ENCODE assay signal across 11 mouse cellular contexts in genomic region chr2:106580663-106581062, GRCm38 (mm10).
DNase-seq lines count a peak whose midpoint lies in the region; ATAC-seq and TF ChIP-seq lines count a peak whose summit lies in the region.
"Had no signal": no experiment of that assay in that cellular context is flagged by ENCODE, and none has a peak within 500 bp of the region (broad histone marks: within the 10 kb centered on the region; RNA-seq: fewer than 3 reads in every experiment).

No protein-coding gene starts in this region.

- peak; percentile 60 to 63 for DNase-seq in cerebellum, postnatal 14 days
- DNase-seq in cerebellum, adult 9-10 months: no peak
- DNase-seq in hindbrain, postnatal 0 days (ENCODE audit: low spot score): peak; percentile 72
- peak; percentile 71 for DNase-seq in midbrain, embryonic 14.5 days
- DNase-seq in kidney, postnatal 4 days: peak; percentile 43 to 56
- no peak for DNase-seq in spleen, postnatal 36 days (ENCODE audit: low spot score in 2 of 2)
- DNase-seq: cerebellum, adult 8-10 months; liver, embryonic 13.5 days had no signal

- H3K27ac ChIP-seq in hindbrain, postnatal 0 days: no peak overlapping the region
- no peak overlapping the region for H3K27ac ChIP-seq in hindbrain, embryonic 12.5 days
- no peak overlapping the region for H3K27ac ChIP-seq in midbrain, embryonic 14.5 days (replicated peaks; ENCODE audit: low read depth, low read length)
- no peak overlapping the region for H3K27ac ChIP-seq in midbrain, embryonic 13.5 days
- H3K27ac ChIP-seq: liver, embryonic 13.5 days had no signal

- WGBS in hindbrain, postnatal 0 days: 28% methylated on average over 5 of the region's 5 CpGs
- 62% methylated on average over 5 of the region's 5 CpGs for WGBS in hindbrain, embryonic 12.5 days
- 69% methylated on average over 5 of the region's 5 CpGs for WGBS in midbrain, embryonic 14.5 days
- WGBS in midbrain, embryonic 13.5 days: 63% methylated on average over 5 of the region's 5 CpGs

- H3K4me2 ChIP-seq in hindbrain, postnatal 0 days (ENCODE audit: low read depth, low read length): no peak overlapping the region
- H3K4me2 ChIP-seq in hindbrain, embryonic 12.5 days (replicated peaks): no peak overlapping the region
- no peak overlapping the region for H3K4me2 ChIP-seq in midbrain, embryonic 14.5 days (ENCODE audit: low read length)
- H3K4me2 ChIP-seq in midbrain, embryonic 13.5 days (replicated peaks): no peak overlapping the region
- H3K4me2 ChIP-seq: liver, embryonic 13.5 days had no signal

- ATAC-seq in hindbrain, postnatal 0 days: 0 out of 2 replicates have a peak, but pooled peaks have one; percentile 40
- ATAC-seq in hindbrain, embryonic 12.5 days (ENCODE audit: low FRiP score): no peak
- no peak for ATAC-seq in midbrain, embryonic 14.5 days (ENCODE audit: low FRiP score, low TSS enrichment)
- ATAC-seq in midbrain, embryonic 13.5 days: no peak
- ATAC-seq: intestine, postnatal 0 days had no signal

- TF ChIP-seq CTCF in hindbrain, postnatal 0 days (IDR thresholded peaks at IDR 0.05; ENCODE audit: low read depth): no peak

- H3K9me3 ChIP-seq in hindbrain, postnatal 0 days (ENCODE audit: low read length): no peaks in the 10 kb centered on the region
- H3K9me3 ChIP-seq in hindbrain, embryonic 12.5 days (replicated peaks): no peaks in the 10 kb centered on the region
- no peaks in the 10 kb centered on the region for H3K9me3 ChIP-seq in midbrain, embryonic 14.5 days (ENCODE audit: control insufficient read depth, low read length)
- no peaks in the 10 kb centered on the region for H3K9me3 ChIP-seq in midbrain, embryonic 13.5 days
- H3K9me3 ChIP-seq: liver, embryonic 13.5 days had no signal

- H3K27me3 ChIP-seq in hindbrain, postnatal 0 days (ENCODE audit: insufficient read depth, low read length): no peaks in the 10 kb centered on the region
- H3K27me3 ChIP-seq in hindbrain, embryonic 12.5 days: no peaks in the 10 kb centered on the region
- no peaks in the 10 kb centered on the region for H3K27me3 ChIP-seq in midbrain, embryonic 14.5 days (ENCODE audit: control insufficient read depth, insufficient read depth, low read length)
- no peaks in the 10 kb centered on the region for H3K27me3 ChIP-seq in midbrain, embryonic 13.5 days
- H3K27me3 ChIP-seq: liver, embryonic 13.5 days had no signal

- H3K36me3 ChIP-seq in hindbrain, postnatal 0 days (ENCODE audit: insufficient read depth, low read length): no peaks in the 10 kb centered on the region
- no peaks in the 10 kb centered on the region for H3K36me3 ChIP-seq in hindbrain, embryonic 12.5 days
- H3K36me3 ChIP-seq in midbrain, embryonic 14.5 days (ENCODE audit: control insufficient read depth, insufficient read depth, low read length): no peaks in the 10 kb centered on the region
- H3K36me3 ChIP-seq in midbrain, embryonic 13.5 days: no peaks in the 10 kb centered on the region
- H3K36me3 ChIP-seq: liver, embryonic 13.5 days had no signal

- H3K4me3 ChIP-seq in hindbrain, postnatal 0 days (ENCODE audit: low read length): no peak overlapping the region
- H3K4me3 ChIP-seq in hindbrain, embryonic 12.5 days: no peak overlapping the region
- no peak overlapping the region for H3K4me3 ChIP-seq in midbrain, embryonic 14.5 days (replicated peaks; ENCODE audit: low read depth, low read length)
- H3K4me3 ChIP-seq in midbrain, embryonic 13.5 days (replicated peaks): no peak overlapping the region
- H3K4me3 ChIP-seq: liver, embryonic 13.5 days had no signal

- no peak overlapping the region for H3K9ac ChIP-seq in hindbrain, postnatal 0 days (replicated peaks; ENCODE audit: low read length)
- no peak overlapping the region for H3K9ac ChIP-seq in hindbrain, embryonic 12.5 days
- H3K9ac ChIP-seq in midbrain, embryonic 14.5 days (replicated peaks; ENCODE audit: low read length): no peak overlapping the region
- H3K9ac ChIP-seq in midbrain, embryonic 13.5 days (replicated peaks): no peak overlapping the region
- H3K9ac ChIP-seq: liver, embryonic 13.5 days had no signal

- H3K4me1 ChIP-seq in hindbrain, postnatal 0 days (ENCODE audit: insufficient read depth, low read length): no peaks in the 10 kb centered on the region
- H3K4me1 ChIP-seq in hindbrain, embryonic 12.5 days: peaks cover 3% of the 10 kb centered on the region
- H3K4me1 ChIP-seq in midbrain, embryonic 14.5 days (ENCODE audit: control insufficient read depth, insufficient read depth, low read length): no peaks in the 10 kb centered on the region
- H3K4me1 ChIP-seq in midbrain, embryonic 13.5 days (replicated peaks): no peaks in the 10 kb centered on the region
- H3K4me1 ChIP-seq: liver, embryonic 13.5 days had no signal

Comparison
In these comparisons a context has a peak if more than half of its experiments do, and no peak if none do; other contexts are left out.
1. DNase-seq: peak in cerebellum, postnatal 14 days (2 of 2), hindbrain, postnatal 0 days (single experiment), midbrain, embryonic 14.5 days (single experiment) and kidney, postnatal 4 days (2 of 2); none in cerebellum, adult 9-10 months (single experiment) and spleen, postnatal 36 days (0 of 2).